Mouse (Mus musculus) liver, postnatal 0 days (tissue): ENCODE results near the gene Arl13b. TPM values are rescaled to one million over a fixed set of nuclear protein-coding genes. Genes with fewer than 3 reads are reported as not detected.

Experiments
- ATAC-seq: fragments of 200-750 bp; cut with Nextera tagmentation; 2 replicates; pipeline ENCODE4 v1.8.0; 2017; ENCODE audit warnings: mild to moderate bottlenecking, moderate library complexity
- DNase-seq: peaks from one replicate; pipeline ENCODE4 v3.0.0-alpha.2; 2016
- H3K27ac ChIP-seq: fragments of 300-500 bp; sonication (generic); 2 replicates; pipeline ENCODE4 v1.5.1; 2014; ENCODE audit warnings: antibody characterized with exemption, moderate library complexity, mild to moderate bottlenecking, low read depth
- H3K27me3 ChIP-seq: fragments of 300-500 bp; sonication (generic); 2 replicates; pipeline ENCODE4 v1.6.1; 2014; ENCODE audit warnings: low read length, control low read depth, mixed read lengths; ENCODE audit not compliant: insufficient read depth
- H3K36me3 ChIP-seq: fragments of 300-500 bp; sonication (generic); replicated peaks from 2 replicates; pipeline ENCODE4 v1.6.1; 2014; ENCODE audit warnings: mild to moderate bottlenecking, control low read depth, low read length, moderate library complexity, mixed read lengths; ENCODE audit not compliant: insufficient read depth
- H3K4me1 ChIP-seq: fragments of 300-500 bp; sonication (generic); 2 replicates; pipeline ENCODE4 v1.6.1; 2014; ENCODE audit warnings: antibody characterized with exemption, mild to moderate bottlenecking, control low read depth; ENCODE audit not compliant: insufficient read depth
- H3K4me2 ChIP-seq: fragments of 300-500 bp; sonication (generic); 2 replicates; pipeline ENCODE4 v1.6.1; 2014; ENCODE audit warnings: low read depth, mild to moderate bottlenecking, low read length, moderate library complexity, mixed read lengths
- H3K4me3 ChIP-seq: fragments of 300-500 bp; sonication (generic); 2 replicates; pipeline ENCODE4 v1.5.1; 2014; ENCODE audit warnings: low read depth, low read length
- H3K9ac ChIP-seq: fragments of 300-500 bp; sonication (generic); replicated peaks from 2 replicates; pipeline ENCODE4 v1.6.1; 2014; ENCODE audit warnings: mild to moderate bottlenecking, moderate library complexity
- H3K9me3 ChIP-seq: fragments of 300-500 bp; sonication (generic); 2 replicates; pipeline ENCODE4 v1.6.1; 2016; ENCODE audit warnings: mild to moderate bottlenecking, control low read depth, low read length, mixed read lengths
- CTCF ChIP-seq: sonication (generic); IDR thresholded peaks from 2 replicates; pipeline ENCODE4 v1.5.1; 2016; ENCODE audit warnings: antibody characterized with exemption, low read depth
- EP300 ChIP-seq: IDR thresholded peaks from 2 replicates; pipeline ENCODE4 v1.6.1; 2016; ENCODE audit warnings: antibody characterized with exemption, low read depth, mild to moderate bottlenecking
- WGBS: fragments of 180-500 bp; shearing (Covaris S2); extraction: QIAGEN DNeasy Blood & Tissue Kit; methylation state at CpG from one replicate; pipeline ENCODE4 v1.1.7; 2014; ENCODE audit not compliant: insufficient replicate concordance; 5-methylcytosine and 5-hydroxymethylcytosine counted together
- polyA plus RNA-seq: library from polyadenylated mRNA; unstranded; fragments of >200 nt; fragmentation: Nextera tagmentation; extraction: Ambion mirVana; gene quantifications from 2 replicates; pipeline ENCODE4 v1.2.1, GENCODE M21; 2015

Gene Arl13b
- polyA plus RNA-seq, 1 experiment from 2014 or later = 3.4 TPM

- no peaks in the 10 kb centered on the region for H3K9me3 ChIP-seq
- DNase-seq = no peak
- 38% methylated on average over 5 of the region's 5 CpGs for WGBS
- no peak overlapping the region for H3K27ac ChIP-seq
- H3K9ac ChIP-seq = no peak overlapping the region
- no peak overlapping the region for H3K4me2 ChIP-seq
- H3K4me1 ChIP-seq = peaks cover 13% of the 10 kb centered on the region
- no peaks in the 10 kb centered on the region for H3K27me3 ChIP-seq
- TF ChIP-seq CTCF (peak; percentile 61), EP300 (no peak)
- H3K4me3 ChIP-seq = no peak overlapping the region
- H3K36me3 ChIP-seq = peaks cover 8% of the 10 kb centered on the region; the same call in 1 of the 2 replicates
- ATAC-seq = no peak
These were observed 64.6 kb downstream of the Arl13b start for GRCm38 (mm10) chr16:62782229-62782628.

GRCm38 (mm10) chr16:62778282-62778681 is 68.6 kb downstream of the Arl13b start:
- Histone ChIP-seq H3K27me3 (no peaks in the 10 kb centered on the region), H3K4me1 (no peaks in the 10 kb centered on the region), H3K27ac (no peak overlapping the region), H3K9ac (no peak overlapping the region), H3K9me3 (no peaks in the 10 kb centered on the region), H3K36me3 (peaks cover 17% of the 10 kb centered on the region; the same call in 1 of the 2 replicates), H3K4me3 (no peak overlapping the region), H3K4me2 (no peak overlapping the region)
- ATAC-seq (no peak), DNase-seq (no peak)
- 92% methylated on average over 10 of the region's 10 CpGs for WGBS
- no peak for TF ChIP-seq CTCF
- TF ChIP-seq EP300 = no peak

- WGBS = 90% methylated on average over 11 of the region's 11 CpGs
- Histone ChIP-seq H3K4me2 (no peak overlapping the region), H3K9me3 (no peaks in the 10 kb centered on the region), H3K36me3 (peaks cover 13% of the 10 kb centered on the region; the same call in 1 of the 2 replicates), H3K4me3 (no peak overlapping the region), H3K4me1 (no peaks in the 10 kb centered on the region), H3K9ac (no peak overlapping the region), H3K27ac (no peak overlapping the region), H3K27me3 (no peaks in the 10 kb centered on the region)
- DNase-seq (no peak), ATAC-seq (no peak)
- TF ChIP-seq EP300 (no peak), CTCF (no peak)
These were observed 70.8 kb downstream of the Arl13b start for GRCm38 (mm10) chr16:62776034-62776433.

DNA sequence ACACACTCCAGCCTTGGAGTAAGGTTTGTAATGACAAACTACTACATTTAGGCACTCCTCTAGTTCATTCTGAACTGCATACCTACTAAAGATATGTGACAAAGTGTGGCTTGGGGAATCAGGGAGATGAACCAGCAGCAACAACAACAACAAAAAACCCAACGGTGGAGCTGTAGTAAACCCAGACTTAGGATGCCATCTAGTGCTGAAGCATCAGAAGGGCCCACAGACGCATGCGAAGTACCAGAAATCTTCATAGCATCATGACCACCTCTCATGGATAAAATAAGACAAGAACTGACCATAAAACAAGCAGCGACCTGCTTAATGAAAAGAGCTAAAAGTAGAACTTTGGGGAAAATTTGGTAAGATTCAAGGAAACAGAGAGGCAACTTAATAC is 73.4 kb downstream of the Arl13b start:
- 80% methylated on average over 4 of the region's 4 CpGs for WGBS
- no peak for DNase-seq

GRCm38 (mm10) chr16:62758340-62758739 is 88.5 kb downstream of the Arl13b start:
- no peaks in the 10 kb centered on the region; the same call in 1 of the 2 replicates for H3K36me3 ChIP-seq
- no peak overlapping the region for H3K4me2 ChIP-seq
- H3K9ac ChIP-seq = no peak overlapping the region
- no peak overlapping the region for H3K4me3 ChIP-seq
- H3K9me3 ChIP-seq = no peaks in the 10 kb centered on the region
- H3K27me3 ChIP-seq = no peaks in the 10 kb centered on the region
- no peak for TF ChIP-seq EP300
- TF ChIP-seq CTCF = no peak
- WGBS = 69% methylated on average over 2 of the region's 2 CpGs
- no peaks in the 10 kb centered on the region for H3K4me1 ChIP-seq
- ATAC-seq (0 out of 2 replicates have a peak, but pooled peaks have one; percentile 15), DNase-seq (peak; percentile 32)
- no peak overlapping the region for H3K27ac ChIP-seq

More for the DNA sequence above, 73.4 kb downstream of the Arl13b start:
- Histone ChIP-seq H3K27ac (no peak overlapping the region), H3K4me1 (no peaks in the 10 kb centered on the region), H3K4me2 (no peak overlapping the region), H3K9ac (no peak overlapping the region), H3K36me3 (peaks cover 18% of the 10 kb centered on the region), H3K4me3 (no peak overlapping the region), H3K9me3 (no peaks in the 10 kb centered on the region), H3K27me3 (no peaks in the 10 kb centered on the region)
- no peak for ATAC-seq
- TF ChIP-seq EP300 (no peak), CTCF (no peak)

DNA sequence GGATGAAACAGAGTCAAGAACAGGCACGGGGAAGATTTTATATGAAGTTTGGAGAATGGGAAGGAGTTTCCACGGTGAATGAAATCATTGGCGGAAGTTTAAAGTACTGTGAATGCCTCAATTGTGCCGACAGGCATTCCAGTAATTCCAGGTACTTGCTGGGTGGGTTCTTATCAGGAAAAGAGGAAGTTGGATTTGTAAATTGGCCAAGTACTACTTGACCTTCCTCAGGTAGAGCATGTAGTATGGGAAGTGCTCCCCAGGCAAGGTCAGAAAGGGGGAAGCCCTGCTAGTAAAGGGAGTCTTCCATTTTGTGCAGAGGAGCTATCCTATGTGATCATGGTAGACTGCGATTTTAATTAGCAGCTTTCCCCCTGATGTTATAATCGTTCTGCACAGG is 91.5 kb downstream of the Arl13b start:
- H3K4me2 ChIP-seq = no peak overlapping the region
- TF ChIP-seq EP300 (no peak), CTCF (no peak)
- ATAC-seq (no peak), DNase-seq (no peak)
- 89% methylated on average over 6 of the region's 6 CpGs for WGBS
- H3K36me3 ChIP-seq = no peaks in the 10 kb centered on the region; the same call in 1 of the 2 replicates
- no peak overlapping the region for H3K4me3 ChIP-seq
- no peaks in the 10 kb centered on the region for H3K9me3 ChIP-seq
- no peak overlapping the region for H3K9ac ChIP-seq
- H3K27ac ChIP-seq = no peak overlapping the region
- no peaks in the 10 kb centered on the region for H3K27me3 ChIP-seq
- H3K4me1 ChIP-seq = no peaks in the 10 kb centered on the region

GRCm38 (mm10) chr16:62753597-62753996 is 93.2 kb downstream of the Arl13b start:
- no peaks in the 10 kb centered on the region for H3K27me3 ChIP-seq
- H3K9me3 ChIP-seq = no peaks in the 10 kb centered on the region
- H3K27ac ChIP-seq = no peak overlapping the region
- TF ChIP-seq CTCF (no peak), EP300 (no peak)
- H3K4me2 ChIP-seq = no peak overlapping the region
- H3K9ac ChIP-seq = no peak overlapping the region
- WGBS = 69% methylated on average over 1 of the region's 1 CpGs
- no peak overlapping the region for H3K4me3 ChIP-seq
- DNase-seq = no peak
- H3K4me1 ChIP-seq = no peaks in the 10 kb centered on the region
- no peak for ATAC-seq
- no peaks in the 10 kb centered on the region; the same call in 1 of the 2 replicates for H3K36me3 ChIP-seq
